ENCODE assay signal across 8 mouse cellular contexts in genomic region chr4:135667266-135667844, GRCm38 (mm10). TPM values are rescaled to one million over a fixed set of nuclear protein-coding genes. Genes with fewer than 3 reads are reported as not detected.
DNase-seq lines count a peak whose midpoint lies in the region; ATAC-seq lines count a peak whose summit lies in the region.

No protein-coding gene starts in this region.

- peak overlapping the region; percentile 26; the same call in 1 of the 2 replicates for H3K4me2 ChIP-seq in kidney, embryonic 16.5 days (replicated peaks; ENCODE audit: low read depth, low read length)
- H3K4me2 ChIP-seq in kidney, embryonic 14.5 days (replicated peaks; ENCODE audit: low read depth, low read length): no peak overlapping the region
- H3K4me2 ChIP-seq in hindbrain, embryonic 16.5 days (ENCODE audit: low read length): peak overlapping the region; percentile 31; the same call in 1 of the 2 replicates
- H3K4me2 ChIP-seq in stomach, embryonic 16.5 days (ENCODE audit: low read depth, low read length): peak overlapping the region; percentile 40

- H3K9me3 ChIP-seq in kidney, embryonic 16.5 days (ENCODE audit: low read length): no peaks in the 10 kb centered on the region
- no peaks in the 10 kb centered on the region for H3K9me3 ChIP-seq in kidney, embryonic 14.5 days (ENCODE audit: control insufficient read depth, low read length)
- H3K9me3 ChIP-seq in hindbrain, embryonic 16.5 days (ENCODE audit: control insufficient read depth, low read length): no peaks in the 10 kb centered on the region
- H3K9me3 ChIP-seq in stomach, embryonic 16.5 days (replicated peaks; ENCODE audit: control insufficient read depth, low read length): no peaks in the 10 kb centered on the region

- H3K27ac ChIP-seq in kidney, embryonic 16.5 days (ENCODE audit: low read length): no peak overlapping the region
- no peak overlapping the region for H3K27ac ChIP-seq in kidney, embryonic 14.5 days (ENCODE audit: low read depth, low read length)
- H3K27ac ChIP-seq in hindbrain, embryonic 16.5 days (ENCODE audit: low read depth, low read length): no peak overlapping the region
- no peak overlapping the region for H3K27ac ChIP-seq in stomach, embryonic 16.5 days (ENCODE audit: low read length)

- H3K27me3 ChIP-seq in kidney, embryonic 16.5 days (ENCODE audit: insufficient read depth, low read length): no peaks in the 10 kb centered on the region
- H3K27me3 ChIP-seq in kidney, embryonic 14.5 days (ENCODE audit: control insufficient read depth, insufficient read depth, low read length): no peaks in the 10 kb centered on the region
- no peaks in the 10 kb centered on the region for H3K27me3 ChIP-seq in hindbrain, embryonic 16.5 days (replicated peaks; ENCODE audit: control insufficient read depth, insufficient read depth, low read length)
- H3K27me3 ChIP-seq in stomach, embryonic 16.5 days (ENCODE audit: control insufficient read depth, insufficient read depth, low read length): no peaks in the 10 kb centered on the region; the same call in 1 of the 2 replicates

- H3K4me1 ChIP-seq in kidney, embryonic 16.5 days (ENCODE audit: insufficient read depth, low read length): no peaks in the 10 kb centered on the region
- no peaks in the 10 kb centered on the region for H3K4me1 ChIP-seq in kidney, embryonic 14.5 days (ENCODE audit: control insufficient read depth, insufficient read depth, low read length)
- H3K4me1 ChIP-seq in hindbrain, embryonic 16.5 days (ENCODE audit: control insufficient read depth, insufficient read depth, low read depth, low read length): no peaks in the 10 kb centered on the region
- H3K4me1 ChIP-seq in stomach, embryonic 16.5 days (ENCODE audit: control insufficient read depth, insufficient read depth, low read length): no peaks in the 10 kb centered on the region

- ATAC-seq in kidney, embryonic 16.5 days (ENCODE audit: low FRiP score, low TSS enrichment): no peak
- no peak for ATAC-seq in kidney, embryonic 14.5 days (ENCODE audit: low FRiP score, low TSS enrichment)
- ATAC-seq in hindbrain, embryonic 16.5 days: no peak
- ATAC-seq in stomach, embryonic 16.5 days (ENCODE audit: insufficient read depth, low FRiP score): no peak

- no peak overlapping the region for H3K4me3 ChIP-seq in kidney, embryonic 16.5 days (ENCODE audit: low read length)
- H3K4me3 ChIP-seq in kidney, embryonic 14.5 days (ENCODE audit: low read length): no peak overlapping the region
- H3K4me3 ChIP-seq in hindbrain, embryonic 16.5 days (ENCODE audit: low read length): no peak overlapping the region
- H3K4me3 ChIP-seq in stomach, embryonic 16.5 days (replicated peaks; ENCODE audit: low read length): 0 out of 2 replicates have a peak overlapping the region, but pooled peaks have one; percentile 13

- 12% methylated on average over 16 of the region's 16 CpGs for WGBS in kidney, embryonic 16.5 days
- 15% methylated on average over 16 of the region's 16 CpGs for WGBS in kidney, embryonic 14.5 days
- 16% methylated on average over 16 of the region's 16 CpGs for WGBS in hindbrain, embryonic 16.5 days
- WGBS in stomach, embryonic 16.5 days: 8% methylated on average over 16 of the region's 16 CpGs

- H3K36me3 ChIP-seq in kidney, embryonic 16.5 days (ENCODE audit: insufficient read depth, low read length): no peaks in the 10 kb centered on the region
- H3K36me3 ChIP-seq in kidney, embryonic 14.5 days (ENCODE audit: control insufficient read depth, insufficient read depth, low read length): no peaks in the 10 kb centered on the region
- H3K36me3 ChIP-seq in hindbrain, embryonic 16.5 days (ENCODE audit: control insufficient read depth, insufficient read depth, low read length): no peaks in the 10 kb centered on the region
- H3K36me3 ChIP-seq in stomach, embryonic 16.5 days (ENCODE audit: control insufficient read depth, insufficient read depth, low read length): no peaks in the 10 kb centered on the region

- DNase-seq in MEL-GATA-1-ER (ENCODE audit: extremely low read depth, low read depth): peak; percentile 35
- peak; percentile 87 for DNase-seq in embryo, embryonic 10.5 days (ENCODE audit: low spot score)
- peak; percentile 72 for DNase-seq in lung, postnatal 25 days (ENCODE audit: low spot score)
- DNase-seq in urinary bladder, postnatal 36 days (ENCODE audit: low spot score in 2 of 2): no peak

- H3K9ac ChIP-seq in kidney, embryonic 16.5 days (replicated peaks; ENCODE audit: low read length): no peak overlapping the region
- no peak overlapping the region; the same call in 1 of the 2 replicates for H3K9ac ChIP-seq in kidney, embryonic 14.5 days (ENCODE audit: low read depth, low read length)
- H3K9ac ChIP-seq in hindbrain, embryonic 16.5 days (ENCODE audit: low read depth, low read length): no peak overlapping the region; the same call in 1 of the 2 replicates
- H3K9ac ChIP-seq in stomach, embryonic 16.5 days (ENCODE audit: low read length): no peak overlapping the region

RNA-seq across cellular contexts. Expression of gene Ifnlr1, which starts 18.7 kb away (rescaled TPM):
- 1.0 and 1.4 TPM in 2 replicates for polyA plus RNA-seq in kidney, embryonic 16.5 days (2015; fragmentation: Nextera tagmentation; extraction: Ambion mirVana)
- 0.46 and 1.1 TPM in 2 replicates for polyA plus RNA-seq in kidney, embryonic 14.5 days (2014; fragmentation: Nextera tagmentation; extraction: Ambion mirVana)
- 0.26 and 0.41 TPM in 2 replicates for polyA plus RNA-seq in hindbrain, embryonic 16.5 days (2015; fragmentation: Nextera tagmentation; extraction: Ambion mirVana)
- 1.6 and 2.6 TPM in 2 replicates for polyA plus RNA-seq in stomach, embryonic 16.5 days (2015; fragmentation: Nextera tagmentation; extraction: Ambion mirVana)

Comparison
In these comparisons a context has a peak if more than half of its experiments do, and no peak if none do; other contexts are left out.
1. DNase-seq: peak in MEL-GATA-1-ER (single experiment), embryo, embryonic 10.5 days (single experiment) and lung, postnatal 25 days (single experiment); none in urinary bladder, postnatal 36 days (0 of 2).